Mouse (Mus musculus) Patski (cell line): ENCODE measurements around the gene Kptn. TPM values are rescaled to one million over a fixed set of nuclear protein-coding genes. Genes with fewer than 3 reads are reported as not detected.

Experiments used
- ATAC-seq: fragments of 100-300 bp; one replicate; pipeline ENCODE4 v1.8.0; 2021
- CTCF ChIA-PET: fragments of 350-600 bp; sonication (Branson Sonifier 250); formaldehyde crosslinking; loops from one replicate; lab custom pipeline; 2022; ENCODE audit warnings: inconsistent platforms; lab: Charles Lee
- POLR2A ChIA-PET: fragments of 350-600 bp; sonication (Branson Sonifier 250); formaldehyde crosslinking; loops from one replicate; lab custom pipeline; 2022; ENCODE audit warnings: antibody characterized with exemption, inconsistent platforms; lab: Charles Lee
- DNase-seq: peaks from one replicate; pipeline ENCODE4 v3.0.0-alpha.2; 2011; ENCODE audit warnings: low read depth, low spot score
- H3K27me3 ChIP-seq: fragments of 371-371 bp; one replicate; pipeline ENCODE4 v1.5.1; 2021
- CTCF ChIP-seq: fragments of 100-300 bp; IDR thresholded peaks from one replicate; pipeline ENCODE4 v1.5.1; 2021
- in situ Hi-C: fragments of 300-500 bp; cut with MboI; formaldehyde crosslinking; loops from 3 replicates; pipeline ENCODE4 v1.11.1; 2018; ENCODE audit warnings: low pct_unique_long_range_greater_than_20kb, mixed read lengths
- polyA plus RNA-seq: library from polyadenylated mRNA; unstranded; gene quantifications from one replicate; pipeline ENCODE4 v1.2.3, GENCODE M21; 2021

Kptn gene
- polyA plus RNA-seq, 1 experiment from 2014 or later = 25.8 TPM

DNA sequence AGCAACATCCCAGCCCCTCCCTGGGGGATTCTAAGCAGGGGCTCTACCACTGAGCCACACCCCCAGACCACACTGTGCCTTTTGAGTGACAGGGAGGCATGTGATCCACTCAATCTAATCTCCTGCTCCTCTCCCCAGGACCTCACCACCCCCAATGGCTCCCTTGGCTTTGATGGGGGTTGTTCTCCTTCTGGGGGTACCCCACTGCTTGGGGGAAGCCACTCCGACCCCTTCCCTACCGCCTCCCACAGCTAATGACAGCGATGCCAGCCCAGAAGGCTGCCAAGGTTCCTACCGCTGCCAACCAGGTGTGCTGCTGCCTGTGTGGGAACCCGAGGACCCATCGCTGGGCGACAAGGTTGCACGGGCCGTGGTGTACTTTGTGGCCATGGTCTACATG, 14.0 kb downstream of the Kptn start:
- ATAC-seq = no peak
- H3K27me3 ChIP-seq = peaks cover 22% of the 10 kb centered on the region
- in situ Hi-C loops = no loop called here
- TF ChIP-seq CTCF = no peak
- ChIA-PET POLR2A (no interaction called here), CTCF (interaction anchor here (1.5 kb wide), 1 partner anchor 81 kb away, joined by 3 read pairs; no protein-coding TSS in a partner anchor)
- no peak for DNase-seq

- ChIA-PET POLR2A (interaction anchor here (1.0 kb wide), 1 partner anchor 76 kb away, joined by 4 read pairs; no protein-coding TSS in a partner anchor), CTCF (interaction anchor here (0.7 kb wide), 1 partner anchor 16 kb away, joined by 3 read pairs; no protein-coding TSS in a partner anchor)
- in situ Hi-C loops = no loop called here
- TF ChIP-seq CTCF = no peak
- no peak for ATAC-seq
- DNase-seq = no peak
- H3K27me3 ChIP-seq = peaks cover 22% of the 10 kb centered on the region
Observed at GRCm38 (mm10) chr7:16134951-16135392, 15.3 kb downstream of the Kptn start.

DNA sequence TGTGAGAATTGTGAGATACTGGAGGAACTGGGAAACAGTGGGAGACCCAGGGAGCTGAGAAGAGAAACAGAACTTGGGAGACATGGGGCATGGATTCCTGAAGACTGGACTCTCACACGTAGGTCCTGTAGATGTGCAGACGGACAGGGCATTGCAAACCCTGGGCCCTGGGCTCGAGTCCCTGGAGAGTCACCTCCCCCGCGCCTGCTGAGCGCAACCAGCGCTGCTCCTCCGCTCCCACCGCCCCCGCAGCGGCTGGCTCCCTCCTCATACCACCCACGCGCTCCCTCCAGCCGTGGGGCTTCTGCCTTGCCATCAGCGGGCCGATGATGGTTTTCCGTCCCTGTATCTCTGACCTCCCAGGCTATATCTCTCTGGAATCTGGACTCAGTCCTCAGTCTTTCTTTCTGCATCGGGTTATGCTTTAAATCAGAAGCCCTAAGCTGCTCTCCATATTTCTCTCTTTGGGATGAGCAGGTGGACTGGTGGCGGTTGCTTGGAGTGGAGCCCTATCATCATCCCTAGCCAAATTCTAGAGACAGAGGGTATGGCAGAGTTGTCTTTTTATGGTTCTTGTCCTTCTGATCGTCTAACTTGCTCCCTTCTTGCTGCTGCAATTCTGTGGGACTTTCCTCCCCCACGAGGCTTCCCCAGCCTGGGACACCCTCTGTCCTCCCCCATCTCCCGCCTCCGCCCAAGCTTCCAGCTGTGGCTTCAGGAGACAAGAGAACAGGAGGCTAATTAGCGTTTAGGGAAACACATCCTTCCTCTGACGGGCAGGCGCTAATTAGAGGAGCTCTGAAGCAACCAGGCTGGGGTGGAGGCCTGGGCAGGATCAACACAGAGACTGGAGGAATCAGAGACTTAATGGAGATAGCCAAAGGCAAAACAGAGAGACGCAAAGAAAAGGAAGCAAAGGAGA, 27.1 kb downstream of the Kptn start:
- ChIA-PET CTCF (no interaction called here), POLR2A (no interaction called here)
- no peak for TF ChIP-seq CTCF
- no peak for ATAC-seq
- DNase-seq = no peak
- in situ Hi-C loops = loop anchor here (10.0 kb wide), 1 partner anchor 172 kb away; no protein-coding TSS in a partner anchor
- H3K27me3 ChIP-seq = peaks cover 34% of the 10 kb centered on the region

GRCm38 (mm10) chr7:16147643-16148042, 27.9 kb downstream of the Kptn start:
- in situ Hi-C loops = loop anchor here (10.0 kb wide), 1 partner anchor 173 kb away; no protein-coding TSS in a partner anchor
- ATAC-seq (no peak), DNase-seq (no peak)
- POLR2A ChIA-PET = no interaction called here
- no peak for TF ChIP-seq CTCF
- H3K27me3 ChIP-seq = peaks cover 34% of the 10 kb centered on the region
- CTCF ChIA-PET = no interaction called here

DNA sequence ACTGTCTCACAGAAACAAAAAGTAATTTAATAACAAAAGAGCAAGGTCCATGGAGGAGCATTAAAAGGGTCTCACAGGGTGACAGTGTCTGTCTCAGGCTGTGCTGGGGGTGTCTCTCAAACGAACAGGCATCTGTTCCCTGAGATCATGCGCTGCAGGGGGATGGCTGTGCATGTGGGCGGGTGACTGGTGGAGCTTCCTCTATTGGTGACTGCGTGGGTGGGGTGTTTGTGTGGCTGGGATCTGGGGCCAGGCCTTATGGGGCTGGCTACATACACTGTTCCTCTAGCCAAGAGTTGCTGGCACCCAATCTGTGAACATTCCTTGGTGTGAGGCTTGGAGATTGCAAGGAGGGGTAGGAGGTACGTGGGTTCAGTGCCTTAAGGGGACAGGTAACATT, 29.5 kb downstream of the Kptn start:
- ChIA-PET POLR2A (no interaction called here), CTCF (no interaction called here)
- peaks cover 34% of the 10 kb centered on the region for H3K27me3 ChIP-seq
- no peak for ATAC-seq
- in situ Hi-C loops = loop anchor here (10.0 kb wide), 1 partner anchor 174 kb away; no protein-coding TSS in a partner anchor
- no peak for DNase-seq
- no peak for TF ChIP-seq CTCF

- in situ Hi-C loops = no loop called here
- ATAC-seq = no peak
- CTCF ChIA-PET = interaction anchor here (0.8 to 1.8 kb wide), 3 partner anchors 15 to 53 kb away, joined by 3 to 5 read pairs (median 3); partner anchors contain the start of genes Meis3 and Napa
- POLR2A ChIA-PET = interaction anchor here (0.7 kb wide), 1 partner anchor 26 kb away, joined by 4 read pairs; no protein-coding TSS in a partner anchor
- TF ChIP-seq CTCF = no peak
- no peak for DNase-seq
- peaks cover 30% of the 10 kb centered on the region for H3K27me3 ChIP-seq
Observed at GRCm38 (mm10) chr7:16150191-16151145, 30.8 kb downstream of the Kptn start.

DNA sequence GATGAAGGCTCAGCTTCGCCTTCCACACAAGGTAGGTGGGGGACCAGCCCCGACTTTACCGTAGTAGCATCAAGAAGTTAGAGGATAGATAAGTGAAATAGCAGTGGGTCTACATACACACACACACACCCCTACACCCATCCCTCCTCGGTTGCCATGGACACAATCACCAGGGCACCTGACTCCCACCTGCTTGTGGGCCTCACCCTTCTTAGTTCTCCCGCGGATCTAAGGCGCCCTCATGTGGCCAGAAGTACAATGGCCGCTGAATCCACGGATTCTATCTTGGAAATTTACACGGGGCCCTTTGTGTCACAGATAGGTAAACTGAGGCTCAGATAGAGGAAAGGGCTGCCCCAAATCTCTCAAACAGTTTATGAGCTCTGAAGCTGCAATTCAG, 33.8 kb downstream of the Kptn start:
- POLR2A ChIA-PET = interaction anchor here (1.1 kb wide), 1 partner anchor 21 kb away, joined by 3 read pairs; the partner anchor contains the start of gene Meis3
- in situ Hi-C loops = no loop called here
- no peak for ATAC-seq

GRCm38 (mm10) chr7:16155132-16155872, 35.6 kb downstream of the Kptn start:
- in situ Hi-C loops = no loop called here
- ATAC-seq = peak; percentile 19
- DNase-seq = peak; percentile 19
- ChIA-PET CTCF (interaction anchor here (1.2 to 1.8 kb wide), 4 partner anchors 24 to 172 kb away, joined by 4 to 9 read pairs (median 4); partner anchors contain the start of gene Napa), POLR2A (no interaction called here)
- TF ChIP-seq CTCF = no peak
- H3K27me3 ChIP-seq = peaks cover 3% of the 10 kb centered on the region

More for the DNA sequence above, 33.8 kb downstream of the Kptn start:
- CTCF ChIA-PET = interaction anchor here (0.8 to 2.1 kb wide), 4 partner anchors 20 to 102 kb away, joined by 3 to 10 read pairs (median 6); partner anchors contain the start of genes Meis3 and Napa
- TF ChIP-seq CTCF = peak; percentile 87
- DNase-seq = no peak
- peaks cover 11% of the 10 kb centered on the region for H3K27me3 ChIP-seq

DNA sequence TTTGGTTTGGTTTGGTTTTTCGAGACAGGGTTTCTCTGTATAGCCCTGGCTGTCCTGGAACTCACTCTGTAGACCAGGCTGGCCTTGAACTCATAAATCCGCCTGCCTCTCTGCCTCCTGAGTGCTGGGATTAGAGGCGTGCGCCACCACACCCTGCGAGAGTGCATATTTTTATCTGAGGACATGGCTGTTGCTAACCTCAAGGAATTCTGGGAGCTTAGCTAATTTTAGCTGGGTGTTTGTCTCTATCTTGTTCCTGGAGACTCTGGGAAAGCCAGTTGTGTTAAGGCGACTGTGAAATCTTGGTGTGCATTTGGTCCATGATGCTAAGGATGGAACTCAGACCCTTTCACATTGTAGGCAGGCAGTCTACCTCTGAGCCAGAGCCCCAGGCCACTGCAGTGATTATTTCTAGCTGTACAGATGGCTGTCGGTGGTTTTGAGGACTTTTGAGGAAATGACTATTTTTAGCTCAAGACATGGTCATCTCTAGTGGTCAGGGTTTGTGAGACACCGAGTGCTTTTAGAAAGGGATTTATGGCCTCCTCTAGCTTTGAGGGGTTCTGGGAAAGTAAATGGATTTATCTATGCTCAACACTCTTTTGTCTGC, 36.5 kb downstream of the Kptn start:
- H3K27me3 ChIP-seq = peaks cover 3% of the 10 kb centered on the region
- TF ChIP-seq CTCF = no peak
- DNase-seq (no peak), ATAC-seq (no peak)
- ChIA-PET POLR2A (no interaction called here), CTCF (interaction anchor here (0.9 to 1.6 kb wide), 5 partner anchors 17 to 100 kb away, joined by 3 to 4 read pairs (median 3); partner anchors contain the start of genes Kptn and Napa)
- in situ Hi-C loops = no loop called here
